Mouse (Mus musculus) cerebellum, adult 11-12 months (tissue): ENCODE measurements around the gene Gucd1.
A peak's percentile ranks its signal among the peaks of the same experiment; 100 is the strongest.
"Not testable (repeated sequence)": the region's sequence is repeated elsewhere in the genome, so short reads cannot be mapped to it uniquely, and the experiment has no call there.

Source experiments
- DNase-seq: peaks from one replicate; pipeline ENCODE4 v3.0.0; 2022

Gucd1 gene

DNA sequence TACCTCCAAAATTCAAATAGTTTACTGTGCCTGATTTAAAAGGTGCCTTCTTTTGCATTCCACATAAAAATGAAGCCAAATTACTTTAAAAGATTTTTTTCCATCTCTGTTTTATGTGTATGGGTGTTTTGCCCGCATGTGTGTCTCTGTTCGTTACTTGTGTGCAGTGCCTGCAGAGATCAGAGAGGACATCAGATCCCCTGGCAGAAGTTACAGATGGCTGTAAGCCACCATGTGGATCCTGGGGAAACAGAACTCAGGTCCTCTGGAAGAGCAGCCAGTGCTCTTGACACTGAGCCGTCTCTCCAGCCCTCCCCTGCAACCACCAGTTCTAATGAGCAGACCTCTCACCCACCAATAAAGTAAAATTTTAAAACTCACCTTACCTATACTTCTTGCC, 55.0 kb downstream of the Gucd1 start:
- no peak for DNase-seq

DNA sequence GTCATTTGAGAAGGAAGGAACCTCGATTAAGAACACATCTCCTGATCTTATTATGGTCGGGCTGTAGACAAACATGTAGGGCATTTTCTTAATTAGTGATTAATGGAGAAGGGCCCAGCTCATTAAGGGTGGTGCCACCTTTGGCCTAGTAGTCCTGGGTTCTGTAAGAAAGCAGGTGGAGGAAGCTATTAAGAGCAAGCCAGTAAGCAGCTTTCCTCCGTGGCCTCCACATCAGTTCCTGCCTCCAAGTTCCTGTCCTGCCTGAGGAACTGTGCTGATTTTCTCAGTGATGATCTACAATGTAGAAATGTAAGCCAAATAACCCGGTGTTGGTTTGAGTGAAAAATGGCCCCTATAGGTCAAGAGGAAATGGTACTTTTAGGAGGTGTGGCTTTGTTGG, 59.4 kb downstream of the Gucd1 start:
- no peak for DNase-seq

DNA sequence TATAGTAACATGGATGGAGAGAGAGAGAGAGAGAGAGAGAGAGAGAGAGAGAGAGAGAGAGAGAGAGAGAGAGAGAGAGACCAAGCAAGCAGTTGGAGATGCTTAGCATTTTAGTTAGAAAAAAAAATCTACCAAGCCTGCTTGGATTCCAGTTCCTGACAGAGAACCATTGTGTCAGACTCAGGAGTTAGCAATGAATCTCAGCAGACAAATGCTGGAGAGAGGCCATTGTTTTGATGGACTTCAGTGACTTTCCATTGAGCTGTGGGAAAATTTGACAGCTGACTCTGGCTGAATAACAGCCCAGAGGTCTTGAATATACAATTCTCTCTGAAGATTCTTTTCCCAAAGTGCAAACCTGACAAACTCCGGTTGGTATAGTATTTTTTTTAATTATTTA, 59.9 kb downstream of the Gucd1 start:
- DNase-seq, result no peak

DNA sequence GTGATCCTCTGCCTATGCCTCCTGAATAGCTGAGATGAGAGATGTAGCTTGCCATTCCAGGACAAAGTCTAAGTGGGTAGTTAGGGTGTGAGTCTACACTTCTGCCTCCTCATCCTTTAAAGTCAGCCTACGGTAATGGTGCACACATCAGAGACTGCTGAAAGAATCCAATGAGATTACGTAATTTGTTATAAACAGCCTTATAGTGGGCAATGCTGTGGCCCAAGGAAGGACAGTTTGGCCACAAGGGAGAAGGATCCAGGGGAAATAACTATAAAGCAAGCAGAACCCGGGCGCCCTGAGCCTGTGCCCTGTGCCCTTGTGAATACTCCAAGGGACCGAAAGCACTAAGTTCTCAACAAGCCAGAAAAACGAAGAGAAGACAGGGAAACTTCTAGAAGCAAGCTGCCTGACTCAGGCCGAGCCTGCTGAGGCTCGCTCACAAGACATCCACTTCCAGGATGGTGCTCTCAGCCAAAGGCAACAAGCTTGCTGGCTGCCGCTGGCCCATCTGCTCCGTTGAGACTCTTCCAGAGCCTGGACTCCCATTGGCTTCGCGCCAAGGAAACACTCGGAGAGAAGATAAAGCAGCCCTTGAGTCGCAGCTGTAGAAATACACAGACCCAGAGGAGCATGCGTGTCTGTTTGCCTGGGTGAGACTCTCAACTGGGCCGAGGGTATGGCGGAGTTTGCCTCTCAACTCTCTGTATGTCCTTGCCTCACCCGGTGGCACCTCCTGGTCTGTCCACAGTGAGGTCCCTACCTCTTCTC, 61.5 kb downstream of the Gucd1 start:
- not testable (repeated sequence) for DNase-seq

DNA sequence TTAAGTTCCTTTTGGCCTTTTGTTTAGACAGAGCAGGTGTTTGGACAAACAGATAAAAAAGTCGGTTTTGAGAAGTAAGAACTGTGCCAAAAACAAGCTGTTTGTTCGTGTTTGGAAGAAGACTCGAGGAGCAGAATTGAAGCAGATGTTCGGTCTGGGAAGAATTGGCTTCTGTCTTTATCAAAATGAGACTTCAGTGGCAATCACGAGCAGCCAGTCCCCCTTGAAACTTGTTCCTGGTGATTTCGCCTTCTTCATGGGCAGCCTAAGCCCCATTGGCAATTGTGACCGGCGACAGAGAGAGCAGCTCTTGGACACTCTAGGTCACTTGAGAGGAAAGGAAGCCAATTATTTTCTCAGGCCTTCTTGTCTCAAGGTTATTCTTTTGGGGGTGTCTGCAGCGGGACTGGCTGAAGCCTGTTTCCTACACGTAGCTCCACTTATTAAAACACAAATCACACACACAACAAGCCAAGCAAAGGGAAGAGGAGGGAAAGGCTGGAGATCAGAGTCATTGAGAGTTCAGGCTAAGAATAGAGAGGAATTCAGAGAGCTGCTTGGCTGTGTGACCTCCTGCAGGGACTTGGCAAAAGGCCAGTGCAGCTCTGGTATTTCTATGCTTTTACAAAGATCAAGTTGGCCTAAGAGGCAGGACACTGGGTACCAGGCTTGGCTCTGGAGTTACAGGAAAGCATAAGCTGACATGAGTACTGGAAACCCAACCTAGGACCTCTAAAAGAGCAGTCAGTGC, 66.6 kb downstream of the Gucd1 start:
- DNase-seq, result peak; percentile 35

DNA sequence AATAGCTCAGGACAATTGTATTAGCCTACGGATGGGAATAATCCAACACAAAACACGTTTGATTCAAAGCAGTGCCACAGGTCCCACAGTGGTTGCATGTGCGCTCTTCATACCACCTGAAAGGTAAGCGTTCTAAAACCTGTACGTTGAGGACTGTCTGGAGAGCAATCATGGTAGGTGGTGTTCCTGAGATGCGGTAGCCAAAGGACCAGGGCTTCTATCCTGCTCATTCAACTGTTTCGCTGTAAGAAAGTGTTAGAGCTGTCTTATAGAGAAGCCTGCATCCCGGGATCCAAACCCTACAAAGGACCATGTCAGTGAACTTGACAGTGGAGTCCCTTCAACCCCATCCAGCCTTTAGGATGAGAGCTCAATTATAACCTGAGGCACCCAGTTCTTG, 67.4 kb downstream of the Gucd1 start:
- no peak for DNase-seq

- no peak for DNase-seq
These were observed 68.9 kb downstream of the Gucd1 start for GRCm38 (mm10) chr10:75448806-75449420.

- DNase-seq, result no peak
These were observed 70.3 kb downstream of the Gucd1 start for GRCm38 (mm10) chr10:75447489-75447888.

DNA sequence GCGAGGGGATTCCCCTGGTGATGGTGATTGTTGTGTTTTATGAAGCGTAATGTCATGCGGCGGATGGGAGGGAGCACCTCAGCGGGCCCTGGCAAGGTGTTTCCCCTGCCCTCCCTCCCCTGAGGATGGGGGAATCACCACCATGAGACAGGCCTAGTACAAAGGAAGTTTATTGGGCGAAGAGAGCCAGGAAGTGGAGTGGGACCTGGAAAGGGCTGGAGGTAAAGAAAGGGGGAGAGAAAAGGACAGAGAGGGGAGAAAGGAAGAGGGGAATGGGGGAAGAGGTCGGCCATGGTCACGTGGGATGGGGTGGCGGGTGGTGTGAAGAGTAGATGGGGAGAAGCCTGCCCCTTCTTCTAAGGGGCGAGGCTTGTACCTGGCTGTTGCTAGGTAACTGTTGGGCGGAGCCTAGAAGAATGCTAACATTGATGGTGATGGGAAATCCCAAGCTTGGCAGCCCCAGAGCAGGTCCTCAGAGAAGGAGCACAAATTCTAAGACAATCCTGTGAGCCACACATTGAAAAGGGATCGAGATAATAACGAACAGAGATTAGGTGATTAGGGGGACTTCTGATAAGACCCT, 71.2 kb downstream of the Gucd1 start:
- DNase-seq, result no peak

DNA sequence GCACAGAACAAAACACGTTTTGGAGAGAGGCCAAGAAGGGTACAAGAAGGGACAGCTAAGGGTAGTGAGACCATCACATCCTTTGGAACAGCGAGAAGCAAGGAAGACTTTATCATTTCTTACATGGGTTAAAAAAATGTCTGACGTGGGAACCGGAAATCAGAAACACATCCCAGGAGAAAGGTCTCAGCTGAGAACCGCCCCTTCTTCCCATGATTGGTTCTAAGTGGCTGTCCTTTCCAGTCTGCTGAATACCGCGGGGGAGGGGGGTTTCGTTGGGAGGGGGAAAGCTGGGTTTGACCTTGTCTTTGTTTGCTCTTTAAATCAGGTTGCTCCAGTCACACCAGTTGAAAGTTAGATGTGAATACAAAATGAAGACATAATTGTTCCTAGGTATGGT, 72.7 kb downstream of the Gucd1 start:
- DNase-seq, result no peak

DNA sequence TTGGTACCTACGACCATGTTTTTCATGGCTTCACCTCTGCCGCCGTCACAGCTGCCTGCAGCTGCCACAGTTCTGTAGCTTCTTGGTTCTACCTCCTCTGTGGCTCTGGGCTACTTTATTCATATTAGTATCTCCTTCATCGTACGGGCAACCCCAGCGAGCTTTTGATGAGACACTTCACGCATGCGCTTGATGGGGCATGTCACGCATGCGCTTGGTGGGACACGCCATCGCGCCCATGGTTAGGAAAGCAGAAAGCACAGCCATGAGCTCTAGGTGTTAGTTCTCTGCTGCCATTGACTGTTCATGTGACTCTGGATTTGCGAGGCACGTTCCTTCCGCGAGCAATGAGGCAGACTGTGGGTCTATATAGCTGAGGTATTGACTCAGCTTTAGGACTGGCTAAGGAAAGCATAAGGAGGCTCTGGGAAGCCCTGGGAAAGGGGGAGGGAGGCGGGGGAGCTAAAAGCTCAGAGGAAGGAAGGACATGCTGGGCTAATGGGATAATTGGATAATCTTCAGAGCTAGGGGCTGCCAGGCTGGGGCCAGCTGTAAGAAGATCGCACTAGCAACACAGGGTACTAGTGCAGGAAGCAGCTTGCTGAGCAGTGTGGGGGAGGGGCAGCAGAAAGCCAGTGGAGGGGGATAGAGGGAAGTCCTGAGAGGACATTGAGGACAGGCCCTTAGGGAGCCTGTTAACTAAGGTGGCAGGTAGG, 73.5 kb downstream of the Gucd1 start:
- DNase-seq, result no peak

- DNase-seq, result no peak
These were observed 74.8 kb downstream of the Gucd1 start for GRCm38 (mm10) chr10:75443017-75443416.

DNA sequence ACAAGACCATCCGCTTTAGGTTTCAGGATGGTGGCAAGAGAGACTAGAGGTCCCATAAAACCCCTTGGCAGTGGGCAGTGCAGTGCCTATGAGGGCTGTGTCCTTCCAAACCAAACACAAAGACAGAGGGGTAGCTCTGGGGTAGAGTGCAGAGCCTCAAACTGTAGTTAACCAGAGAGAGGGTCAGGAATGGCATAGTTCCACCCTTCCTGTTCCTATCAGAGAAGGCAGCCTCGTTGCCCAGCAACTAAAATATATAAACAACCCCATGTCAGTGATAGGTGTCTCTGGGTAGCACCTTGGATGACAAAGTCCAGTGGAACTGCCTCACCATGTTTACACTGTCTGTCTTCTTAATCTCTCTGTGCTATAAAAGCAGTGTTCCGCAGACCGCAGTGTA, 76.0 kb downstream of the Gucd1 start:
- DNase-seq, result no peak

DNA sequence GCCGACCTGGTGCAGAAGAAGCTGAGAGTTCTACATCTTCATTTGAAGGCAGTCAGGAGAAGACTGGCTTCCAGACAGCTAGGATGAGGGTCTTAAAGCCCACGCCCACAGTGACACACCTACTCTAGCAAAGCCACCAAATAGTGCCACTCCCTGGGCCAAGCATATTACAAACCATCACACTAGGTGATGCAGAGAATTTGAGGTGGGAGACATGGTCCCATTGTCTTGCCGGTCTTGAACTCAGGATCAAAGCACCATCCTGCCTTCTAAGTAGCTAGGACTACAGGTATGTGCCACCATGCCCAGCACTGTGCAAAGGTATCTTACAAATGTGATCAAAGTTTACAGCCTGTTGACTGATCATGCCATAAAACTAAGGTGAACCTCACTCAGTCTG, 77.0 kb downstream of the Gucd1 start:
- no peak for DNase-seq

GRCm38 (mm10) chr10:75439211-75439811, 78.5 kb downstream of the Gucd1 start:
- DNase-seq, result no peak

DNA sequence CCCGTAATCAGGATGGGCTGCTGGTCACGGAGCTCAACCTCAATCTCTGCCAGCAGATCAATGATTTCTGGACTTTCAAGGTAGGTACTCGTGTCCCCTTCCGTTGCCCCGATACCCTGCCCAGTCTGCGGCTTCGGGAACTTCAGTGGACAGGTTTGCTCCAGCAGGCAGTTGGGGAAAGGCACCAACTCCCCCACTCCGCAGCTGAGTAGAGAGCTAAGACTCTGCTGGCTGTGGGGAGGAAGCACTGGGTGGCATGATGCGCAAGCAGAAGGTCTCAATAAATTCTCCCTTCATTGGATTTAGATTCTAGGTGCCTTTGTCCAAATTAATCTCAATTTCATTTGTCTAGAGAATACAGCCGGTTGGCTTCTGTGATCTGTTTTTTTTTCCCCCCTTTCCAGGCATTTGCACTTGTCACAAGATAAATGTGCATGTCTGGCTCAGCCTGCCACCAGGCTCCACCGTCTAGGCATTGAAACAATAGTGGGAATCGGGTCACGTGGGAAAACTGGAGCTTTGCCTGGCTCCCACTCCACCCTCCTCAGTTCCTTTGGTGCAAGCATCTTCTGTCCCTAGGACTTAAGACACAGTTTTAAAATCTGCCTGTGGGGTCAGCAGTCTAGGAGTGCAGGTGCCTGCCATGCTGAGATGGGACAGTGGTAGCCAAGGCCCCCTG, 79.5 kb downstream of the Gucd1 start:
- DNase-seq, result no peak

DNA sequence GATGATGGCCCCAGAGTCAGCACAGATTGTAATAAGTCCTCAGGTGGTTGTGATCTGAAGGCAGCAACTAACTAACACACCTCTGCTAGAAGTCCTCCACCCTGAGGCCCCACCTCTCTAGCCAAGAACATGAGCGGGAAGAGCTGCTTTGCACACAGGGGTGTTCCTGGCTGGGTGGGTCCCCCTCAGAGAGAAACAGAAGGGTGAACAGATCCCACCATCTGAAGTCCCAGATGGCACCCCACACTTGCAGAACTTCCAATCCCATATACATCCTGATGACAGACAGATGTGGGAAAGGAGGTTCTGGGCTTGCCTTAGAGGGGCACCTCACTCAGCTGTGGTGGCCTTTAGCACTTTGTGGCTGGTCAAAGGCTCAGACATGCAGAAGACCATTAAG, 80.5 kb downstream of the Gucd1 start:
- DNase-seq, result no peak

GRCm38 (mm10) chr10:75436604-75437217, 81.1 kb downstream of the Gucd1 start:
- peak; percentile 63 for DNase-seq

DNA sequence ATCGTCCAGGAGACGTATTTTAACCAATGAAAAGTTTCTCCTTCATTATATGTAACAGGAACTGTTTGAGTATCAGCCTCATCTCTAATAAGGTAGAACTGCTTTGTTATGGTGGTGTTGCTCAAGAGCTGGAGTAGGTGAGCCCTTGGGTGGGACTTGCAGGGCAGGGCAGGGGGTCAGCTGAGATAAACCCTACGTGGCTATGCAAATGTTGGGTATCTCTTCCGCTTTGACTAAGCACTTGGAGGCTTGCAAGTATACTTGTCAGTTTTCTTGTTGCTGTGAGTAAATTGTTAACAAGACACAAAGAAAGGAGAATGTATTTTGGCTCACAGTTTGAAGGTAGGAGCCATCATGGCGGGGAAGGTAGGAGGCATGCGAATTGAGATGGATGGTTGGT, 87.1 kb downstream of the Gucd1 start:
- no peak for DNase-seq

GRCm38 (mm10) chr10:75430147-75430537, 87.6 kb downstream of the Gucd1 start:
- DNase-seq, result no peak

GRCm38 (mm10) chr10:75429522-75430146, 88.1 kb downstream of the Gucd1 start:
- peak; percentile 18 for DNase-seq
